Mouse (Mus musculus): ENCODE data around the gene 4931429L15Rik. TPM values are rescaled to one million over a fixed set of nuclear protein-coding genes. Genes with fewer than 3 reads are reported as not detected.

4931429L15Rik gene
- not detected for polyA plus RNA-seq (2017; shearing (Covaris generic))

GRCm38 (mm10) chr9:46319886-46320285, at the start of gene 4931429L15Rik:
Gene 4931429L15Rik (minus strand): TSS chr9:46319986.

GRCm38 (mm10) chr9:46282631-46283436, 37.0 kb downstream of the 4931429L15Rik start, which contains the start of gene Bud13:
Gene Bud13 (plus strand): TSS chr9:46283008.

GRCm38 (mm10) chr9:46272677-46273454, 46.9 kb downstream of the 4931429L15Rik start, which contains the start of gene Zpr1:
Gene Zpr1 (plus strand): TSS chr9:46273064.

GRCm38 (mm10) chr9:46268343-46268873, 51.4 kb downstream of the 4931429L15Rik start, which contains the start of gene Apoa5:
Gene Apoa5 (plus strand): TSS chr9:46268633.

Other genes starting within 250 kb of the 4931429L15Rik start
- gene Apoa1, start 91.4 kb downstream of the 4931429L15Rik start, polyA plus RNA-seq (2017; shearing (Covaris generic)): not detected
- not detected for gene Apoc3, start 84.3 kb downstream of the 4931429L15Rik start, polyA plus RNA-seq (2017; shearing (Covaris generic))
- gene Apoa4, start 79.3 kb downstream of the 4931429L15Rik start, polyA plus RNA-seq (2017; shearing (Covaris generic)): not detected
- gene Apoa5, start 51.4 kb downstream of the 4931429L15Rik start, polyA plus RNA-seq (2017; shearing (Covaris generic)): not detected
- 101 TPM for gene Zpr1, start 46.9 kb downstream of the 4931429L15Rik start, polyA plus RNA-seq (2017; shearing (Covaris generic))
- gene Bud13, start 37.0 kb downstream of the 4931429L15Rik start, polyA plus RNA-seq (2017; shearing (Covaris generic)): 28.6 TPM

All from inflammation-experienced regulatory T-cells, adult 16 weeks (primary cell).